Mouse (Mus musculus): ENCODE data around the gene Zswim8.

DNA sequence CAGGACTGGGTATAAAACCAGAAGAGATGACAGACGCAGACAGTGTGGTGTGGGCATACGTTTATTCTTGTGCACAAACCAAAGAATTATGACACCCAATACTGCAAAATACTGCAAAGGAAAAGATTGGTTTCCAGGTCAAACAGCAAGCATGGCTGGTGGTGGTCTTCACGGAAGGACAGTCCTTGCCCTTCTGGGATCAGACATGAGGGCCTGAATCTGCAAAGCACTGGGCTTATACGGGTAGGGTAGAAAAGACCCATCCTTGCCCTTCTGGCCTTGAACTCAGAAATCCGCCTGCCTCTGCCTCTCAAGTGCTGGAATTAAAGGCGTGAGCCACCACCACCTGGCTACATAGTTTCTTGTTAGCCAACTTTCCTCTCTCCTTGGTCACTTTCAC is 48.5 kb upstream of the Zswim8 start:
- TF ChIP-seq CTCF (IDR thresholded peaks at IDR 0.05; ENCODE audit: low read depth, low read length): no peak
- TF ChIP-seq POLR2A (IDR thresholded peaks at IDR 0.05; ENCODE audit: extremely low read depth, insufficient read depth, low read length): no peak

All from liver, adult 2 months (tissue).